Mouse (Mus musculus) kidney, embryonic 14.5 days (tissue): ENCODE measurements around the gene Gsk3b. TPM values are rescaled to one million over a fixed set of nuclear protein-coding genes. Genes with fewer than 3 reads are reported as not detected.

Experiments used
- ATAC-seq: fragments of 200-750 bp; cut with Nextera tagmentation; 2 replicates; pipeline ENCODE4 v1.8.0; 2017; ENCODE audit warnings: moderate number of reproducible peaks, mild to moderate bottlenecking, moderate TSS enrichment, moderate library complexity; ENCODE audit not compliant: low FRiP score, low TSS enrichment
- H3K27ac ChIP-seq: fragments of 300-500 bp; sonication (generic); 2 replicates; pipeline ENCODE4 v1.5.1; 2014; ENCODE audit warnings: low read depth, mild to moderate bottlenecking, low read length, moderate library complexity, mixed read lengths
- H3K27me3 ChIP-seq: fragments of 300-500 bp; sonication (generic); 2 replicates; pipeline ENCODE4 v1.6.1; 2014; ENCODE audit warnings: mild to moderate bottlenecking, low read length; ENCODE audit not compliant: control insufficient read depth, insufficient read depth
- H3K36me3 ChIP-seq: fragments of 300-500 bp; sonication (generic); 2 replicates; pipeline ENCODE4 v1.6.1; 2014; ENCODE audit warnings: low read length, mixed read lengths; ENCODE audit not compliant: control insufficient read depth, insufficient read depth
- H3K4me1 ChIP-seq: fragments of 300-500 bp; sonication (generic); 2 replicates; pipeline ENCODE4 v1.6.1; 2014; ENCODE audit warnings: low read length, mixed read lengths; ENCODE audit not compliant: control insufficient read depth, insufficient read depth
- H3K4me2 ChIP-seq: fragments of 300-500 bp; sonication (generic); replicated peaks from 2 replicates; pipeline ENCODE4 v1.6.1; 2014; ENCODE audit warnings: low read depth, mild to moderate bottlenecking, low read length
- H3K4me3 ChIP-seq: fragments of 300-500 bp; sonication (generic); 2 replicates; pipeline ENCODE4 v1.5.1; 2014; ENCODE audit warnings: mild to moderate bottlenecking, low read length
- H3K9ac ChIP-seq: fragments of 300-500 bp; sonication (generic); 2 replicates; pipeline ENCODE4 v1.6.1; 2014; ENCODE audit warnings: low read depth, mild to moderate bottlenecking, low read length, moderate library complexity
- H3K9me3 ChIP-seq: fragments of 300-500 bp; sonication (generic); 2 replicates; pipeline ENCODE4 v1.6.1; 2016; ENCODE audit warnings: low read length; ENCODE audit not compliant: control insufficient read depth
- WGBS: fragments of 180-500 bp; shearing (Covaris S2); extraction: QIAGEN DNeasy Blood & Tissue Kit; methylation state at CpG from one replicate; pipeline ENCODE4 v1.1.7; 2014; 5-methylcytosine and 5-hydroxymethylcytosine counted together
- polyA plus RNA-seq: library from polyadenylated mRNA; unstranded; fragments of >200 nt; fragmentation: Nextera tagmentation; extraction: Ambion mirVana; gene quantifications from 2 replicates; pipeline ENCODE4 v1.2.1, GENCODE M21; 2014

The Gsk3b gene
- polyA plus RNA-seq, 1 experiment from 2014 or later, result 82.6 TPM

- H3K36me3 ChIP-seq, result peaks cover 21% of the 10 kb centered on the region; the same call in 1 of the 2 replicates
- ATAC-seq, result no peak
- no peak overlapping the region for H3K4me2 ChIP-seq
- no peak overlapping the region for H3K9ac ChIP-seq
- H3K27ac ChIP-seq, result no peak overlapping the region
- H3K9me3 ChIP-seq, result no peaks in the 10 kb centered on the region
- WGBS, result 83% methylated on average over 5 of the region's 5 CpGs
- no peaks in the 10 kb centered on the region for H3K27me3 ChIP-seq
- no peaks in the 10 kb centered on the region for H3K4me1 ChIP-seq
- H3K4me3 ChIP-seq, result no peak overlapping the region
Measured at GRCm38 (mm10) chr16:38239729-38240128, 150.9 kb downstream of the Gsk3b start.

GRCm38 (mm10) chr16:38240167-38240566 is 151.4 kb downstream of the Gsk3b start:
- no peak overlapping the region for H3K4me3 ChIP-seq
- no peaks in the 10 kb centered on the region for H3K27me3 ChIP-seq
- WGBS, result 98% methylated on average over 10 of the region's 10 CpGs
- no peaks in the 10 kb centered on the region for H3K4me1 ChIP-seq
- no peaks in the 10 kb centered on the region for H3K9me3 ChIP-seq
- ATAC-seq, result no peak
- H3K27ac ChIP-seq, result no peak overlapping the region
- H3K4me2 ChIP-seq, result no peak overlapping the region
- H3K9ac ChIP-seq, result no peak overlapping the region
- H3K36me3 ChIP-seq, result peaks cover 21% of the 10 kb centered on the region; the same call in 1 of the 2 replicates

- Histone ChIP-seq H3K4me2 (no peak overlapping the region), H3K4me3 (no peak overlapping the region), H3K27me3 (no peaks in the 10 kb centered on the region), H3K9me3 (no peaks in the 10 kb centered on the region), H3K9ac (no peak overlapping the region), H3K36me3 (peaks cover 17% of the 10 kb centered on the region; the same call in 1 of the 2 replicates), H3K4me1 (peaks cover 3% of the 10 kb centered on the region; the same call in 1 of the 2 replicates), H3K27ac (no peak overlapping the region)
- WGBS, result 93% methylated on average over 6 of the region's 6 CpGs
- no peak for ATAC-seq
Measured at GRCm38 (mm10) chr16:38244111-38244510, 155.3 kb downstream of the Gsk3b start.

- no peaks in the 10 kb centered on the region for H3K27me3 ChIP-seq
- peaks cover 13% of the 10 kb centered on the region; the same call in 1 of the 2 replicates for H3K36me3 ChIP-seq
- H3K27ac ChIP-seq, result no peak overlapping the region
- WGBS, result 32% methylated on average over 2 of the region's 2 CpGs
- no peak overlapping the region for H3K4me2 ChIP-seq
- H3K4me3 ChIP-seq, result no peak overlapping the region
- no peak overlapping the region for H3K9ac ChIP-seq
- ATAC-seq, result no peak
- H3K4me1 ChIP-seq, result peaks cover 3% of the 10 kb centered on the region; the same call in 1 of the 2 replicates
- no peaks in the 10 kb centered on the region for H3K9me3 ChIP-seq
Measured at GRCm38 (mm10) chr16:38245379-38245778, 156.6 kb downstream of the Gsk3b start.

GRCm38 (mm10) chr16:38245849-38246585 is 157.2 kb downstream of the Gsk3b start:
- Histone ChIP-seq H3K9ac (no peak overlapping the region), H3K4me2 (no peak overlapping the region)

GRCm38 (mm10) chr16:38248331-38248961 is 159.6 kb downstream of the Gsk3b start:
- Histone ChIP-seq H3K27ac (no peak overlapping the region), H3K9me3 (no peaks in the 10 kb centered on the region), H3K4me1 (peaks cover 3% of the 10 kb centered on the region; the same call in 1 of the 2 replicates), H3K9ac (no peak overlapping the region), H3K4me3 (no peak overlapping the region), H3K4me2 (peak overlapping the region; percentile 21; the same call in 1 of the 2 replicates), H3K36me3 (no peaks in the 10 kb centered on the region), H3K27me3 (no peaks in the 10 kb centered on the region)
- WGBS, result 21% methylated on average over 13 of the region's 13 CpGs
- ATAC-seq, result peak; percentile 77

More at GRCm38 (mm10) chr16:38245849-38246585, 157.2 kb downstream of the Gsk3b start:
- 82% methylated on average over 5 of the region's 5 CpGs for WGBS
- Histone ChIP-seq H3K4me1 (peaks cover 3% of the 10 kb centered on the region; the same call in 1 of the 2 replicates), H3K27ac (no peak overlapping the region), H3K27me3 (no peaks in the 10 kb centered on the region), H3K4me3 (no peak overlapping the region), H3K36me3 (peaks cover 8% of the 10 kb centered on the region; the same call in 1 of the 2 replicates), H3K9me3 (no peaks in the 10 kb centered on the region)
- ATAC-seq, result no peak

GRCm38 (mm10) chr16:38250467-38250866 is 161.7 kb downstream of the Gsk3b start:
- Histone ChIP-seq H3K4me2 (no peak overlapping the region), H3K27ac (no peak overlapping the region), H3K9me3 (no peaks in the 10 kb centered on the region), H3K4me3 (no peak overlapping the region), H3K9ac (no peak overlapping the region), H3K4me1 (peaks cover 3% of the 10 kb centered on the region; the same call in 1 of the 2 replicates), H3K36me3 (no peaks in the 10 kb centered on the region), H3K27me3 (no peaks in the 10 kb centered on the region)
- ATAC-seq, result no peak
- WGBS, result 90% methylated on average over 6 of the region's 6 CpGs

- no peak overlapping the region for H3K27ac ChIP-seq
- H3K4me1 ChIP-seq, result no peaks in the 10 kb centered on the region; the same call in 1 of the 2 replicates
- no peak overlapping the region for H3K9ac ChIP-seq
- H3K36me3 ChIP-seq, result no peaks in the 10 kb centered on the region
- no peaks in the 10 kb centered on the region for H3K27me3 ChIP-seq
- H3K4me2 ChIP-seq, result no peak overlapping the region
- H3K9me3 ChIP-seq, result no peaks in the 10 kb centered on the region
- 79% methylated on average over 14 of the region's 14 CpGs for WGBS
- H3K4me3 ChIP-seq, result no peak overlapping the region
- no peak for ATAC-seq
Measured at GRCm38 (mm10) chr16:38254001-38254400, 165.2 kb downstream of the Gsk3b start.

GRCm38 (mm10) chr16:38255107-38255506 is 166.3 kb downstream of the Gsk3b start:
- Histone ChIP-seq H3K36me3 (no peaks in the 10 kb centered on the region), H3K27me3 (no peaks in the 10 kb centered on the region), H3K4me2 (no peak overlapping the region), H3K4me3 (no peak overlapping the region), H3K27ac (no peak overlapping the region), H3K4me1 (no peaks in the 10 kb centered on the region), H3K9ac (no peak overlapping the region), H3K9me3 (no peaks in the 10 kb centered on the region)
- 74% methylated on average over 4 of the region's 4 CpGs for WGBS
- no peak for ATAC-seq
